Mouse (Mus musculus): ENCODE results near the gene Zrsr1. TPM values are rescaled to one million over a fixed set of nuclear protein-coding genes. Genes with fewer than 3 reads are reported as not detected.
A peak's percentile ranks its signal among the peaks of the same experiment; 100 is the strongest.

Gene Zrsr1
- polyA plus RNA-seq, 1 experiment from 2014 or later: 2.7 TPM

DNA sequence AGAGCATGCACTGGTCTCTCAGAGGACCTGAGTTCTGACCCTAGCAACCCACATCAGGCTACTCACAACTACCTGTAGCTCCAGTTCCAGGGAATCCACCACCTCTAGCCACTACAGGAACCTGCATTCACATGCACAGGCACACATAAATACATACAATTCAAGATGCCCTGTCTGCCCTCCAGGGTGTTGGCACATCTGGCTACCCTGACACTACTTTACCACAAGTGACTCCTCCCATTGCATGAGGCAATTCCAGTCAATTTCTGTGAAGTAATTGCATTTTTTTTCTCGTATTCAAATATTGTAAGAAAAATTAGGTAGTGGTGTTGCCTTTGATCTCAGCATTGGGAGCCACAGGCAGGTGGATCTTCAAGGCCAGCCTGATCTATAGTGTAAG lies 7.4 kb downstream of the Zrsr1 start:
- Histone ChIP-seq H3K27ac (no peak overlapping the region), H3K27me3 (ENCODE audit: insufficient read depth, poor library complexity, severe bottlenecking) (no peaks in the 10 kb centered on the region), H3K9me3 (no peaks in the 10 kb centered on the region), H3K4me1 (replicated peaks) (peaks cover 44% of the 10 kb centered on the region), H3K36me3 (peaks cover 29% of the 10 kb centered on the region), H3K4me3 (no peak overlapping the region)
- 82% methylated on average over 1 of the region's 1 CpGs for WGBS
- DNase-seq (ENCODE audit: low spot score): no peak

DNA sequence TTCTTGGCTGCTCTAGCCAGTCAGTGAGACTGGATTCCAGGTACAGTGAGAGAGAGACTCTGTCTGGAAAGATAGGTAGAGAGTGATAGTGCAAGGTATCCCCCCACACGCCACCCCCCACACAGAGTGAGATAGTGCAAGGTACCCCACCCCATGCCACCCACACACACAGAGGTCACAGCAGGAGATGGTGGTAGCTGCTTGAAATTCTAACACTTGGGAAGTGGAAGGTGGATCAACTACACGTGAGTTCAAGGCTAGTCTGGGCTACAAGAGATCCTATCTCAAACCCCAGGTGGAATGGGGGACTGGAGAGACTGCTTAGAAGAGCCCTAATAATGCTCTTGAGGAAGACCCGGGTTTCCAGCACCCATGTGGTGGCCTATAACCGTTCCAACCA lies 9.2 kb downstream of the Zrsr1 start:
- DNase-seq (ENCODE audit: low spot score): no peak
- no peaks in the 10 kb centered on the region for H3K27me3 ChIP-seq (ENCODE audit: insufficient read depth, poor library complexity, severe bottlenecking)
- no peaks in the 10 kb centered on the region for H3K9me3 ChIP-seq
- H3K4me3 ChIP-seq: peak overlapping the region; percentile 77
- 59% methylated on average over 4 of the region's 4 CpGs for WGBS
- peaks cover 28% of the 10 kb centered on the region for H3K36me3 ChIP-seq
- H3K27ac ChIP-seq: peak overlapping the region; percentile 96; the same call in 1 of the 2 replicates
- H3K4me1 ChIP-seq (replicated peaks): peaks cover 29% of the 10 kb centered on the region

DNA sequence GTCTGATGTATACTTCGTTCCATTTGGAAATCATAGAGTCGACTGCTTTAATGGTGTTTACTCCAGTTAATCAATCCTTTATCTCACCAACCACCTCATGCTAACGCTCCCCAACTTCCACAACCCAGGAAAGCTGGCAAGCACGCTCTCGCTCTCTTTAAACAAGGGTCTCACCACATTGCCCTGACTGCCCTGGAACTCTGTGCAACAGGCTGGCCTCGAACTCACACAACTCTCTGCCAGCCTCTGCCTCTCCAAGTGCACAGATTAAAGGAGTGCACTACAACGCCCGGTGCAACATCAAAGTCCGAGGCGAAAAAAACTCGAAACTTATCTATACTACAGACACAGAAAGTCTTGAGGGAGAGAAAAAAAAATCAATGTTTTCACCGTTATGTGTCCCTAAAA lies 9.7 kb downstream of the Zrsr1 start:
- peaks cover 23% of the 10 kb centered on the region for H3K36me3 ChIP-seq
- H3K4me3 ChIP-seq: peak overlapping the region; percentile 77
- H3K27me3 ChIP-seq (ENCODE audit: insufficient read depth, poor library complexity, severe bottlenecking): no peaks in the 10 kb centered on the region
- peak overlapping the region; percentile 96 for H3K27ac ChIP-seq
- 6% methylated on average over 12 of the region's 12 CpGs for WGBS
- peaks cover 24% of the 10 kb centered on the region for H3K4me1 ChIP-seq (replicated peaks)
- no peaks in the 10 kb centered on the region for H3K9me3 ChIP-seq
- no peak for DNase-seq (ENCODE audit: low spot score)

DNA sequence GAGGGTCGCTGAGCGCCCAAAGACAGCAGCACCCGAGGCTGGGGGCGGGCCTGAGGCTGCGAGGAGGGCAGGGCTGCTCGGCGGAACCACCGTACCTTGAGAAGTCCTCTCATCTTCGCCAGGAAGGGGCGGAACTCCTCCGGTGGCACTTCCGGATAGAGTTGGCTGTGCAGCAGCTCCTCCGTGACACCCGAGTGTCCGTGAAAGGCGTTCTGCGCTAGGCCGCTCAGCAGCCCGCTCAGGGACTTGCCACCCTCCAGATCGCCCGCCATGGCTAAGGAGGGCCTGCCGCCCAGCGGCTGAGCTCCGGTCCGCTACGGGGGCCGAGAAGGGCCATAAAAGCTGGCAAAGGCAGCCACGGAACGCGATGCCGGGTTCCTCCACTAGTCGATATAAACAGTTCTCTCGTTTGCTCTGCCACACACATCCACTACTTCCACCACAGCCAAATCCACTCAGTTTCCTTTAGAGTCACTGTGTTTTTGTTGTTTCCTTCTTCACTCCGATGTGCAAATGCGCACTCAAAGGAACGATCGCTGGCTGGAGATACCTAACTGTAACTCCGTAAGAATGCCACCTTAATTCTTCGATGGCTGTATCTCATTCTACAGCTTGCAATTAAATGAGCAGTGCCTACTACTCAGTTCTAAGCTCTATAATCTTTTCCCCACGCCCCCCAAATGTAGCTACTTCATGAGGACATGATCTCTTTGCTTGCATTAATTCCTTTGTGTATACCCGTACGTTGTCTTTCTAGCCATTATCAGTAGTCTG lies 10.4 kb downstream of the Zrsr1 start, which contains the start of the genes Gm28048 and Commd1:
Gene Gm28048 (minus strand): TSS at position 107 of the 774 bp plus-strand sequence.
Gene Commd1 (minus strand): TSS at position 399 of the 774 bp plus-strand sequence.
- WGBS: 3% methylated on average over 42 of the region's 42 CpGs
- H3K36me3 ChIP-seq: peaks cover 16% of the 10 kb centered on the region

DNA sequence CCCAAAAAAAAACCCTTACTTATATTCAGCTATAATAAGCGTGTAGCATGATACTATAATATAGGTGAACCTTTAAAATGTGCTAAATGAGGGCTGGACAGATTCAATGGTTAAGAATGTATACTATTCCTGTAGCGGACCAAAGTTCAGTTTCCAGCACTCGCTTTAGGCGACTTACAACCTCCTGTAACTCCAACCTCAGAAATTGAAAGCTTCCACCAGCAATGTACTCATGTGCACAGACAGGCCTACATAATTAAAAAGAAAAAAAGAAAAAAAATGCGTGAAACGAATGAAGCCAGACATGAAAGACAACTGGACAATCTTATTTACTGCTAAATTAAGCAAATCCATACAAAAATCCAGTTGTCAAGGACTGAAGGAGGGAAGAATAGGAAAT lies 11.0 kb downstream of the Zrsr1 start:
- Histone ChIP-seq H3K4me3 (peak overlapping the region; percentile 77; the same call in 1 of the 2 replicates), H3K4me1 (replicated peaks) (peaks cover 20% of the 10 kb centered on the region), H3K9me3 (no peaks in the 10 kb centered on the region), H3K36me3 (peaks cover 10% of the 10 kb centered on the region), H3K27me3 (ENCODE audit: insufficient read depth, poor library complexity, severe bottlenecking) (no peaks in the 10 kb centered on the region), H3K27ac (no peak overlapping the region)
- WGBS: 76% methylated on average over 6 of the region's 6 CpGs
- DNase-seq (ENCODE audit: low spot score): no peak

More for the DNA sequence above, 10.4 kb downstream of the Zrsr1 start, which contains the start of the genes Gm28048 and Commd1:
- peak within 1 kb of the TSS; percentile 77 for H3K4me3 ChIP-seq
- peak within 1 kb of the TSS; percentile 96 for H3K27ac ChIP-seq
- peak; percentile 96 for DNase-seq (ENCODE audit: low spot score)
- H3K27me3 ChIP-seq (ENCODE audit: insufficient read depth, poor library complexity, severe bottlenecking): no peaks in the 10 kb centered on the region
- peaks cover 20% of the 10 kb centered on the region for H3K4me1 ChIP-seq (replicated peaks)
- no peaks in the 10 kb centered on the region for H3K9me3 ChIP-seq

DNA sequence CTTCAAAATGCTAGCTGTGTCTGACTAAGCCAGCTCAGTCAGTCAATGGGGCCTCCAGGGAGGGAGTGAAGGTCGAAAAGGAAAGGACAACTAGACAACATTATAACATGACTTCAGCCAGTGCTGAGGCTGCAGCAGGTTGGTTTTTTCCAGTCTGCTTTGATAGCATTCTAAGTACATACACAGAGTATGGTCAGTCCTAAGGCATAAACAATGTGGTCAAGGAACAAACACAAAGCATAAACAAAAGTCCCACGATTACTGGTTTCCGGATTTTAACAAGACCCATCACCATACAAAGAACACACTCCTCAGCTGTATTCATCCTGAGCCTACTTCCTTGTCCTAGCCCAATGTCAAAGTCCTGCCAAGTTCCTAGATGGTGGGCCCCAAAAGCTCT lies 13.7 kb downstream of the Zrsr1 start:
- WGBS: 78% methylated on average over 3 of the region's 3 CpGs

DNA sequence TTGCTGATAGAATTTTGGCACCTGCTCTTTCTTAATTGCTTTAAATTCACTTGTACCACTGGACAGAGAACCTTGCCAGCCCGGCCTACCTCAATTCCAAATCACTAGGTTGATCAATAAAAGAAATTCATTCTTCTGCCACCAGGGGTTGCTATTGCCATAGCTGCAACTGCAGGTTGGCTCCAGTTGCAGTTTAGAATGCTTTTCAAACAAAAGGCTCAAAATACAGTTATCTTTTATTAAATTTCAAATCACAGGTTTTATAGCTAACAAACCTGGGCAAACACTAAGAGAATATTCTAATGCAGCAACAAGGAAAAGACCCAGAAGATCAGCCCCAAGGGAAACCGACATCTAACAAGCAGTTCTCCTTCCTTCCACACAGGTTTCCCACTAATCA lies 15.6 kb downstream of the Zrsr1 start:
- no peak overlapping the region for H3K4me3 ChIP-seq
- peaks cover 15% of the 10 kb centered on the region for H3K4me1 ChIP-seq (replicated peaks)
- no peaks in the 10 kb centered on the region for H3K9me3 ChIP-seq
- H3K27ac ChIP-seq: no peak overlapping the region
- no peaks in the 10 kb centered on the region for H3K36me3 ChIP-seq
- H3K27me3 ChIP-seq (ENCODE audit: insufficient read depth, poor library complexity, severe bottlenecking): no peaks in the 10 kb centered on the region
- WGBS: 57% methylated on average over 2 of the region's 2 CpGs
- DNase-seq (ENCODE audit: low spot score): no peak

More for the DNA sequence above, 13.7 kb downstream of the Zrsr1 start:
- no peak overlapping the region for H3K27ac ChIP-seq
- no peaks in the 10 kb centered on the region for H3K36me3 ChIP-seq
- DNase-seq (ENCODE audit: low spot score): no peak
- peaks cover 13% of the 10 kb centered on the region for H3K4me1 ChIP-seq (replicated peaks)
- no peak overlapping the region for H3K4me3 ChIP-seq
- no peaks in the 10 kb centered on the region for H3K27me3 ChIP-seq (ENCODE audit: insufficient read depth, poor library complexity, severe bottlenecking)
- no peaks in the 10 kb centered on the region for H3K9me3 ChIP-seq

DNA sequence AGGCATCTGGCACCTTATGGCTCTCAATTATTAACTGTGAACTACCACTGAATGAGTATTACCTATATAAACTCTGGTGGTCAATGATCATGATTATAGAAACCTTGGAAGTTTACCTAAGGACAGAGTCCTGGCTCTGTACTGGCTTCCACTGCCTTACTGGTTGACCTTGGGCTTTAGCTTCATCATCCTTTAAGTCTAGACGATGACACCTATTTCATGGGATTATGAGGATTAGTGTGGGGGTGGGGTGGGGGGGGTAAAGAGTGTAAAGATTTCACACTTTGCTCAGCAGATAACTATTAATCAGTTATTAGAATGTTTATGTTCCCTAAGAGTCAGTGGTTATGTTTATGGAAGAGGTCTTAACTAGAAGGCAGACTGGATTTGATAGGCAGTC lies 18.0 kb downstream of the Zrsr1 start:
- 61% methylated on average over 1 of the region's 1 CpGs for WGBS
- no peak for DNase-seq (ENCODE audit: low spot score)
- no peaks in the 10 kb centered on the region for H3K27me3 ChIP-seq (ENCODE audit: insufficient read depth, poor library complexity, severe bottlenecking)

DNA sequence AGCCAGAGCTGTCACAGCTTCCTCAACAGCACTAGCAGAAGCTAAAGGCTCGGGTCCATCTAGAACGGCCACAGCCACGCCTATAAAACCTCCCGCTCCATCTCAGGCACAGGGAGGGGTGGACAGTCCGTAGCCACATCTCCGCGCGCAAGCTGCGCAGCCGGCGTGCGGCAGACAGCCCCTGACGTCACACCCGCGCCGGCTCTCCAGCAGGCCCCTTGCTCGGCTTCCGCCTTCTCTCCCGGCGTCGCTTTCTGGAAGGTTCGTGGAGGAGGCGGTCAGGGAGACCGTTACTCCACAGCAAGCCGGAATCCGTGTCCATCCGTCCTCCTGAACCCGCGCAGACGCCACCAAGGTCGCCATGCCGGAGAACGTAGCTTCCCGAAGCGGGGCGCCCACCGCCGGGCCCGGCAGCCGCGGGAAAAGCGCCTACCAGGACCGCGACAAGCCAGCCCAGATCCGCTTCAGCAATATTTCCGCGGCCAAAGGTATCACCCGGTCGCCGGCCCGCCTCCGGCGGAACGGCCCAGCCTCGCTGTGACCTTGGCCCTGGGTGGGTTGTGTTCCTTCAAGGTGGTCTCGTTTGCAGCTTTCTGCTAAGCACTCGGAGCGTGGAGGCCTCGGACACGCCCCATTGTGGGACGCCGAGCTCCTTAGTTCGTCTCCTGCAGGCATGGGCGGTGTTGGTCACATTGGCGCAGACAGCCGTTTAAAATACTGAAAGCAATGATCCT lies 18.8 kb downstream of the Zrsr1 start, which contains the start of gene Cct4:
Gene Cct4 (plus strand): TSS at position 127 of the 734 bp plus-strand sequence.
- Histone ChIP-seq H3K4me1 (replicated peaks) (peaks cover 15% of the 10 kb centered on the region), H3K4me3 (peak within 1 kb of the TSS; percentile 93), H3K9me3 (no peaks in the 10 kb centered on the region), H3K27me3 (ENCODE audit: insufficient read depth, poor library complexity, severe bottlenecking) (no peaks in the 10 kb centered on the region), H3K36me3 (peaks cover 29% of the 10 kb centered on the region), H3K27ac (peak within 1 kb of the TSS; percentile 98)
- WGBS: under 1% methylated on average over 66 of the region's 66 CpGs
- peak; percentile 93 for DNase-seq (ENCODE audit: low spot score)

More for the DNA sequence above, 18.0 kb downstream of the Zrsr1 start:
- Histone ChIP-seq H3K36me3 (peaks cover 21% of the 10 kb centered on the region), H3K4me1 (replicated peaks) (peaks cover 15% of the 10 kb centered on the region), H3K27ac (peak overlapping the region; percentile 98), H3K9me3 (no peaks in the 10 kb centered on the region), H3K4me3 (peak overlapping the region; percentile 93)

DNA sequence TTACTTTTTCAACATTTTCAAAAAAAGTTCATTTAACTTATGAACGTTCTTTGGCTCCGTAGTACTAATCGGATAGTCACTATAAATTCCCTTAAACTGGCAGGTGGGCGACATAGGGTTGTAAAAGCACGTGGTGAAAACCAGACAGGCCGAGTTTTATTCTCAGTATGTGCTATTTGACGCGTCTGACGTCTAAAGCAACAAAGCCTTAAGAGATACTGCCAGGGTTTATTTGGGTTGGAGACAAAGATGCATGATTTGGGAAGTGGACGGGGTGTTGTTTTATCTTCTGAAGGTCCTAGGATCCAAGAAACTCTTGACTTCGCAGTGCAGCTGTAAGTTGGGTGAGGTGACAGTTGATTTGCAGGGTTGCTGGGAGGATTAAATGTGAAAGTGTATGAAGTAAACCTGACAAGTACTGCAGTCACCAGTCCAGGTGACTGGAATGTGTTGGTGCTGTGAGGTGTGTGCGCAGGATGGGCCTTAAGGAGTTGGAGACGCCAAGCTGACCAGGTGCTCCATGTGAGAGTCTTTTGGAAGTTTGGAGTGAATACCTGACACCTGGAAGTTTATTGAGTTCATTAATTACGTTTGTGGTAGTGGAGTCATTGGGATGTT lies 19.5 kb downstream of the Zrsr1 start:
- Histone ChIP-seq H3K4me1 (replicated peaks) (peaks cover 15% of the 10 kb centered on the region), H3K27ac (peak overlapping the region; percentile 98), H3K36me3 (peaks cover 37% of the 10 kb centered on the region), H3K4me3 (peak overlapping the region; percentile 93), H3K27me3 (ENCODE audit: insufficient read depth, poor library complexity, severe bottlenecking) (no peaks in the 10 kb centered on the region), H3K9me3 (no peaks in the 10 kb centered on the region)
- no peak for DNase-seq (ENCODE audit: low spot score)
- WGBS: 15% methylated on average over 14 of the region's 14 CpGs

DNA sequence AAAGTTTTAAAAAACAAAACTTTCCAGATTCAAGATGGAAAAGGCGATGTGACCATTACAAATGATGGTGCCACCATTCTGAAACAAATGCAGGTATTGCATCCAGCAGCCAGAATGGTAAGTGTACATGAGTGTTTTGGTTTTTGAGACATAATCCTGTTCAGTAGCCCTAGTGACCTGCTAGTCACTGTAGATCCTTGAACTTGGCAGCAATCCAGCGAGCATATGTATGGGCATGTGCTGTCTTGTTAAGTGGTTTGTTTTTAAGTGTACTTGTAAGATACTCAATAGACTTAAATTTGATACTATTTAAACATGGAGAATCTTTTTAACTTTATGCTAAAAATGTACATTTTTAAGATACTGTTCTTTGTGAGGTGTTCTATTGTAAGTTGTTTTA lies 22.5 kb downstream of the Zrsr1 start:
- Histone ChIP-seq H3K27ac (no peak overlapping the region), H3K4me1 (replicated peaks) (peaks cover 15% of the 10 kb centered on the region), H3K36me3 (peaks cover 66% of the 10 kb centered on the region), H3K9me3 (no peaks in the 10 kb centered on the region), H3K27me3 (ENCODE audit: insufficient read depth, poor library complexity, severe bottlenecking) (no peaks in the 10 kb centered on the region), H3K4me3 (no peak overlapping the region)
- DNase-seq (ENCODE audit: low spot score): no peak
- 97% methylated on average over 2 of the region's 2 CpGs for WGBS

DNA sequence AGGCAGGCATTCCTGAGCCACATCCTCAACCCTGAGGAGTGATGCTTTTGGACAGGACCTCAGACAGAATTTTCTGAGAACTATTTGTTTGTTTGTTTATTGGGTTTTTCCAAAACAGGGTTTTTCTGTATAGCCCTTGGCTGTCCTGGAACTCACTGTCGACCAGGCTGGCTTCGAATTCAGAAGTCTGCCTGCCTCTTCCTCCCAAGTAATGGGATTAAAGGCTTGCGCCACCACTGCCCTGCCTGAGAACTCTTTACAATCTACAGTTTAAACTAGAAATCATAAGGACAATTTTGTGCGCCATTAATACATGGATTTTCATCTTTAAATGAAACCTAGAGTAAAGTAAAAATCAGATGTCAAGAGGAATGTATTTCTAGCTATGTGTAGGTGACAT lies 23.7 kb downstream of the Zrsr1 start:
- no peak overlapping the region for H3K4me3 ChIP-seq
- WGBS: 93% methylated on average over 4 of the region's 4 CpGs
- no peaks in the 10 kb centered on the region for H3K9me3 ChIP-seq
- peaks cover 78% of the 10 kb centered on the region for H3K36me3 ChIP-seq
- H3K27ac ChIP-seq: no peak overlapping the region
- no peak for DNase-seq (ENCODE audit: low spot score)
- peaks cover 15% of the 10 kb centered on the region for H3K4me1 ChIP-seq (replicated peaks)
- no peaks in the 10 kb centered on the region for H3K27me3 ChIP-seq (ENCODE audit: insufficient read depth, poor library complexity, severe bottlenecking)
